Mouse (Mus musculus): ENCODE results near the gene Cstf2. TPM values are rescaled to one million over a fixed set of nuclear protein-coding genes. Genes with fewer than 3 reads are reported as not detected.

Cstf2 gene
- polyA plus RNA-seq, 1 experiment from 2014 or later: 53.4 TPM

GRCm38 (mm10) chrX:134132295-134132694 lies 73.3 kb downstream of the Cstf2 start:
- no peak overlapping the region for H3K4me2 ChIP-seq
- H3K4me3 ChIP-seq: no peak overlapping the region
- no peak overlapping the region for H3K27ac ChIP-seq (replicated peaks)
- H3K4me1 ChIP-seq (replicated peaks): no peaks in the 10 kb centered on the region
- ATAC-seq (ENCODE audit: low read depth): no peak
- WGBS: 37% methylated on average over 5 of the region's 5 CpGs
- H3K36me3 ChIP-seq: no peaks in the 10 kb centered on the region
- H3K27me3 ChIP-seq: peaks cover 31% of the 10 kb centered on the region
- H3K9me3 ChIP-seq: no peaks in the 10 kb centered on the region
- H3K9ac ChIP-seq: no peak overlapping the region

GRCm38 (mm10) chrX:134133821-134134220 lies 74.8 kb downstream of the Cstf2 start:
- Histone ChIP-seq H3K4me2 (no peak overlapping the region), H3K27ac (replicated peaks) (no peak overlapping the region), H3K4me3 (no peak overlapping the region), H3K36me3 (no peaks in the 10 kb centered on the region), H3K27me3 (peaks cover 21% of the 10 kb centered on the region), H3K9ac (no peak overlapping the region), H3K9me3 (no peaks in the 10 kb centered on the region), H3K4me1 (replicated peaks) (no peaks in the 10 kb centered on the region)
- no peak for ATAC-seq (ENCODE audit: low read depth)
- whole genome bisulfite sequencing: 63% methylated on average over 3 of the region's 3 CpGs

Small RNA genes lying within 50 kb of the gene (microRNA-seq; reads per million reads assigned to microRNA genes)
- not detected for gene Mir3112

Other genes starting within 250 kb of the Cstf2 start
- gene Tnmd, start 208.2 kb upstream of the Cstf2 start, polyA plus RNA-seq (2015; fragmentation: Nextera tagmentation; extraction: Ambion mirVana): 2.8 and 5.0 TPM in 2 replicates
- gene Tspan6, start 160.8 kb upstream of the Cstf2 start, polyA plus RNA-seq (2015; fragmentation: Nextera tagmentation; extraction: Ambion mirVana): 247 and 261 TPM in 2 replicates
- gene Srpx2, start 150.8 kb upstream of the Cstf2 start, polyA plus RNA-seq (2015; fragmentation: Nextera tagmentation; extraction: Ambion mirVana): 1.3 and 1.6 TPM in 2 replicates
- 1.5 and 1.6 TPM in 2 replicates for gene Sytl4, start 77.4 kb upstream of the Cstf2 start, polyA plus RNA-seq (2015; fragmentation: Nextera tagmentation; extraction: Ambion mirVana)
- gene Xkrx, start 102.9 kb downstream of the Cstf2 start, polyA plus RNA-seq (2015; fragmentation: Nextera tagmentation; extraction: Ambion mirVana): 0.46 and 0.52 TPM in 2 replicates
- not detected in 2 replicates for gene Arl13a, start 128.3 kb downstream of the Cstf2 start, polyA plus RNA-seq (2015; fragmentation: Nextera tagmentation; extraction: Ambion mirVana)
- gene Nox1, start 162.8 kb downstream of the Cstf2 start, polyA plus RNA-seq (2015; fragmentation: Nextera tagmentation; extraction: Ambion mirVana): 0.18 TPM in 1 of 2 replicates, not detected in the other
- gene Trmt2b, start 217.8 kb downstream of the Cstf2 start, polyA plus RNA-seq (2015; fragmentation: Nextera tagmentation; extraction: Ambion mirVana): 5.1 and 6.5 TPM in 2 replicates
- gene Tmem35a, start 236.0 kb downstream of the Cstf2 start, polyA plus RNA-seq (2015; fragmentation: Nextera tagmentation; extraction: Ambion mirVana): 84.7 and 85.6 TPM in 2 replicates
- gene Cenpi, start 248.9 kb downstream of the Cstf2 start, polyA plus RNA-seq (2015; fragmentation: Nextera tagmentation; extraction: Ambion mirVana): 5.6 and 6.6 TPM in 2 replicates

Data from neural tube, embryonic 13.5 days (tissue).